Mouse (Mus musculus) c-Kit-positive CD71-positive TER-119-negative erythroid progenitor cells, embryonic 14.5 days (primary cell): ENCODE results near the gene Erc1.
"Not testable (repeated sequence)": the region's sequence is repeated elsewhere in the genome, so short reads cannot be mapped to it uniquely, and the experiment has no call there.

ENCODE experiments used
- DNase-seq: peaks from one replicate; pipeline ENCODE4 v3.0.0-alpha.2; 2013; ENCODE audit warnings: low read depth

Erc1 gene

DNA sequence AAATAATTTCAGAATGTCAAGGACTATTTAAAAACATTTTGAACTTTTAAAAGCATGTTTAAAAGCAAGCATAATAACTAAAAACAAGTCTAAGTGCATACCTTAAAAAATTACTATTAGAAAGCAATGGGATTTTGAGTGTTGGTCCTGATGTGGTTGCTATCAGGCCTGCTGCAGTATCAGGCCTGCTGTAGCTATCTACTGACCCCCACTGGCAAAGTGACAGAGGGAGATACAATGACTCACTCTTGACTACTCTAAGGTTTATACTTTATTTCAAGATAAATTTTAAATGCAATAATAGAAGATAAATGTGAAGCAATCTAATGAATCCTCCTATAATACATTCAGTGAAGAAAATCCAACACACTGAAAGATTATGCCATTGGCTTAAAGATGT is 138.4 kb downstream of the Erc1 start:
- no peak for DNase-seq

GRCm38 (mm10) chr6:119707911-119708310 is 140.1 kb downstream of the Erc1 start:
- no peak for DNase-seq

- no peak for DNase-seq
Measured at GRCm38 (mm10) chr6:119704899-119705298, 143.1 kb downstream of the Erc1 start.

- no peak for DNase-seq
Measured at GRCm38 (mm10) chr6:119692754-119693153, 155.2 kb downstream of the Erc1 start.

DNA sequence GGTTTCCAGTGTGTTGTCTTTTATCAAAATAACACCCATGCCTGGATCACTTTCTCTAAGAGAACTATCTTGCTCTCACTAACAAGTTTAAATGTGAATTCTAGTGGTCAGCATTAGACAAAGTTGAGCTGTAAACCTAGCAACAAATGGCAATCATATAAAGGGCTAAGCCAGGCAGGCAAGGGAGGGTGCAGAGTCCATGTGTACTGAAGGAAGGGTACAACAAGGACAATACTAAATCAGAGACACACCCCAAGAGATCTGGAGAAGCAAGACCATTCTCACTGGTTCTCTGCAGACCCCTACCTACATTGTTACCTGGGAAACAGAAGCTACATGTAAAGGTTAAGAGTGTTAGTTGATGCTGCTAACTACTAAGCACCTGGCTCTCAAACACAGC is 161.5 kb downstream of the Erc1 start:
- DNase-seq, result no peak

DNA sequence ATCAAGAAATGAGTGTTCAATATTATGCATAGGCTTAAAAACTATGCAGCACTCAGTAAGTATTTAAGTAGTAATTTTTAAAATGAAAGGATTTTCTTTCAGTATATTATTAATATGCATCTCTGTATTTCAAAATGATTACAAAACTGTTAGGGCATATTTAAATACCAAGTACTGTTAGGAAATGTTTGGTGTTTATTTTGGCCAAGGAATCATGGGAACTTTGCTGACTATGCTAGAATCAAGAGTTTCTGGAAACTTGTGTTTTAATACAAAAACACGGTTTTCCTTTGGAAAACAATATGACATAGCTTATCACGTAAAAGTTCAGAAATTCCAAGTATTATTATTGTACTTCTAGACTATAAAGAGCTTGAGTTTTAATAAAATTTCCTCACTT is 167.2 kb downstream of the Erc1 start:
- DNase-seq, result no peak

DNA sequence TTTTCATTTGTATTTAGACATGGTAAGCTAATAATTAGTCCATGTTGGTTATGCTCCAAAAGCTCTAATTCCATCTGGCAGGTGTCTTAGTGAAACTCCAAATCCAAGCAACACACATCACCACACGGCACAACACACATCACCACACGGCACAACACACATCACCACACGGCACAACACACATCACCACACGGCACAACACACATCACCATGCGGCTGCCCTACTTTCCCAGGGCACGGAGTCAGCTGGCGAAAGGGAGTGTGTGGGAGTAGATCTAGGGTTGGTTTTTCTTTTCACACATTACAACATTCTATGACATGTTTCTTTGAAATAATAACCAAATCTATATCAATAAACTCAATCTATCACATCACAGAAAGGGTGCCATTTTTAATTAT is 173.2 kb downstream of the Erc1 start:
- no peak for DNase-seq

DNA sequence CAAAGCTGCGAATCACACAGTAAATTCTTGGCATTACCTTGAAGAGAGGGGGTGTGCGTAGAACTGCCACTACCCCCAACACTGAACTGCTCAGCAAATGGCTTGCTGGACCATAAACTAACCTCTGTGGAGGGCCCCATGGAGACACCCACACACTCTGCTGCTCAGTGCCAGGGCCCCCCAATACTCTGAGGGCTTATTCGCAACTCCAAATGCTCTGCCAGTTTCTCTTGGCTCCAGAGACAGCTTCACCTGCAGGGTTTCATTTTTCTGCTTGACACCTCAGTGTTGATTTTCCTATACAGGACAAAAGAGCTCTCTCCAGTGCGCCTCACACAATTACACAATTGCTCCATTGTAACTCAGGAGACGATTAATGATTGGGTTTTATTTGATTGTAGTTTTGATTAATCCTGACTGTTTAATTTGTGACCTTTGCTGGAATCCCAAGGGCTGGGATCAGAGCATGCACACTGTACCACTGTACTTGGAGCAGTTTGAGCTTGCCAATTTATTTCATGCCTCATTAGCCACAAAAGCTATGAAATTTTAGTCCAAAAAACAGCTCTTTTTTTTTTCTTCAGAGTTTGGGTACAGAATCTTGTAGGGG is 173.7 kb downstream of the Erc1 start:
- DNase-seq, result no peak

DNA sequence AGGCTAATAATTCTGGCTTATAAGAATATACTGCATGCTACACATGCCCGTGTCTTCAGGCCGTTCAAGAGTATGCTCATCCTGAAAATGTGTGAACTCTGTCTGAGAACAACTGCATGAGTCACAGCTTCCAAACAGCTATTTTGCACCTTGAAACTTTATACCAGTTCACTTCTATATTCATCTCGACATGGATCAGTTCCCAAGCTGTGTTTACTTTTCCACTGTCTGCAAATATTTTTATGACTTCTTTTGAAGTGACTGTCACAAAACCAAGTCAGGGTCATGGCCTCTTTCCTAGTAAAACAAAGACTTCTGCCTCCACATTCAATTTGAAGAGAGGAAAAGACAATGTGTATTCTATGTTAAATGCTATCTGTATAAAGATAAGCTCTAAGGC is 178.2 kb downstream of the Erc1 start:
- DNase-seq, result no peak

- no peak for DNase-seq
Measured at GRCm38 (mm10) chr6:119662936-119663335, 185.0 kb downstream of the Erc1 start.

DNA sequence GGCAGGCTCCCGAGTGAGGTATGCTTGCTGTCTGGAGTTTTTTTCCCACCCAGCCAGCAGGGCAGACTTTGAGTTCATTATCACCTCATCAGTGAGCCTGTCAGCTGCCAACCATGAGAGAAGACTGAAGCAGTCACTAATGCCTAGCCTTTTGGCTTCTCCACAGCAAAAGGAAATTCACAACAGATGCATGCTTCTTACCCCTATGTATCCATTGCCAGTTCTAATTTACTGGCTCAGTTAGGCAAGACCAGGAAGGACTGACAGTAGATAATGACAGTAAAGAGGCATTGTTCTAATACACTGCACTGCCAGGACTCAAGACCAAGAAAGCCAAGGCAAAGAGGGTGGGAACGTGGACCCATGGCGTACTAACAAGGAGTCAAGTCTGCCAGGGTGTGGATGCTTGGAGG is 186.9 kb downstream of the Erc1 start:
- no peak for DNase-seq

GRCm38 (mm10) chr6:119658441-119658840 is 189.5 kb downstream of the Erc1 start:
- no peak for DNase-seq

DNA sequence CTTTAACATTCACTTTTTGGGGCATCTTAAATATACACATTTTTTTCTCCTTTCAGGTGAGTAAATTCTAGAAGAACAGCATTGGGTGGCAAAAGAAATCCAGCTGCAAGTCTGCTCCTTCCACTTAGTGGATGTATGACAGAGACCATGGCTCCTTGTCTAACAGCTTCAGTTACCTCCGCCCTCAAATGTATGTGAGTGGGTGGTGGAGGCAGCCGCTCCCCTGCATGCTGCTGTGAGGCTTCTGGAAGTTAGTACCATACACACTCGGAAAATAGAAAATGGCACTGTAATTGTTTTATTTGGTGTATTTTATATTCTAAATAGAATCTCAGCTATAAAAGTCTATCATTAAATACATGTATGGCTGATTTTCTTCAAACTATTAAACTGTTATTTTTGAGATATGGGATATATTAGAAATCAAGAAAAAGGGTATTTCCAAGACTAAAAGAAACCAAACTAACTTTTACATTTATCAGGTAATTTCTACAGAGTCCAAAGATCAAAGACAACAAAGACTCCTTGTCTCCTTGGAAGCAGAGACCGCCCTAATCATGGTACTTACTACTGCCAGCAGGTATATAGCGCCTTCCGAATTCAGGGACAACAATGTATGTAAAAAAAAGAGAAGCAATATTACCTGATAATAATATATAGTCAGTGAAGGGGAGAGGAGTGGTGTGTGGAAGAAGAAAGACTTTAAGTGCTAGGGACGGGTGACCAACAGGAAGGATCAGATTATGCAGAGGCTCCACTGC is 190.4 kb downstream of the Erc1 start:
- no peak for DNase-seq

DNA sequence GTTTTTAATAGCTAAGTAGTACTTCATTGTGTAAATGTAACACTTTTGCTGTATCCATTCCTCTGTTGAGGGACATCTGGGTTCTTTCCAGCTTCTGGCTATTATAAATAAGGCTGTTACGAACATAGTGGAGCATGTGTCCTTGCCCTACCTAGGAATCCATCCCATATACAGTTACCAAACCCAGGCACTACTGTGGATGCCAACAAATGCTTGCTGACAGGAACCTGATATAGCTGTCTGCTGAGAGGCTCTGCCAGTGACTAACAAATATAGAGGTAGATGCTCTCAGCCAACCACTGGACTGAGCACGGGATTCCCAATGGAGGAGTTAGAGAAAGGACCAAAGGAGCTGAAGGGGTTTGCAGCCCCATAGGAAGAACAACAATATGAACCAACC is 193.2 kb downstream of the Erc1 start:
- DNase-seq, result not testable (repeated sequence)

DNA sequence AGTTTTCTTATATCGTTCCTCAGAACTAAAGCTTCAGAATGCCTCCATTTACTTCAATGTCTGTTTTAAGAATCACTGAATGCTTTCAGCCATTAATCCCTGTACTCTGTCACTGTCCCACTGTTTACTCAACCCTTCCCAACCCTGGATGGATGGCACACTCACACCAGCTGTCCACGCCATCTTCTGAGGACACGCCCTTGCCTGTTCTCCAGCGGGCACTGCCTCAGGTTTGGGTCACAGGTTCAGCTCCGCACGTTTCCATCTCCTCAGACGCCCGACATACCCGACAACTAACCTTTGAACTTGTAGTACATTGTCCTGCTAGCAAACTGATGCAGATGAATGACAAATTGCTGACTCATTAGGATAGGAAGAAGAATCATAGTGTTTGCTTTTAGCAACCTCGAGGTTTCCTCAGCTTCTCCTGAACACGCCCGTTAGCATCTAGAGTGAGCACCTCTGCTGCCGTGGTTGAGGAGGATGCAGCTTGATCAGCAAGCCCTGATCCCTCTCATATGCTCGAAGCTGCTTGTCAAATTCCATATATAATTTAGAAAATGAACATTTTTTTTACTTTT is 204.0 kb downstream of the Erc1 start:
- no peak for DNase-seq

- no peak for DNase-seq
Measured at GRCm38 (mm10) chr6:119643178-119643728, 204.7 kb downstream of the Erc1 start.

DNA sequence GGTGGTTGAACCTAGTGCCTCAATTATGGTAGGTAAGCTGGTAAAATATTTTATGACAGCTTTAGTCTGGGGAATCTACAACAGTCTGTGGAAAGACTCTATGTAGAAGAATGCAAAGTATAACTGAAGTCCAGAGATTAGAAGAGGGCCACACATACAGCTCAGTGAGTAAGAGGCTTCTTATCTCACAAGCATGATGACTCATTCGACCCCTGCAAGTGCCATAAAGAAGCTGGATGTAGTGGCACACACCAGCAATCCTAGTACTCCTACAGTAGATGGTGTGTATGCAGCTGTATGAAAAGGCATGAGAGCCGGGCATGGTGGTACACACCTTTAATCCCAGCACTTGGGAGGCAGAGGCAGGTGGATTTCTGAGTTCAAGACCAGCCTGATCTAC is 205.2 kb downstream of the Erc1 start:
- DNase-seq, result no peak

DNA sequence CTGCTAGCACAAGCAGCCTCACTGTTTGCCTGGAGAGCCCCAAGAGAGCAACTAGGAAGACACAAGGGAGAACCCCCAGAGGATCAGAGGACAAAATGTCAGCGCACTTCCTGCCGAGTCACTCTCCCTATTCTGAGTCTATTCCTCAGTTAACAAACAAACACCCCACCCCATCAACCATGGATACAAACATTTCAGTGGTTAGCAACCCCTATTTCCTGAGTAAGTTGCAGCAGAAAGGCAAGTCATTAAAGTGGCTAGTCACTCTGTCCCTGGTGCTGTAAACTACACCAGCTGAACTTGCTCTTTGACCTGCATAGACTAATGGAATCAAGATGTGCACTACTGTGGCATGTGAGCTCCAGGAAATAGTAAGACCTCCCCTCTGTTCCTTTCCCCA is 212.3 kb downstream of the Erc1 start:
- no peak for DNase-seq

DNA sequence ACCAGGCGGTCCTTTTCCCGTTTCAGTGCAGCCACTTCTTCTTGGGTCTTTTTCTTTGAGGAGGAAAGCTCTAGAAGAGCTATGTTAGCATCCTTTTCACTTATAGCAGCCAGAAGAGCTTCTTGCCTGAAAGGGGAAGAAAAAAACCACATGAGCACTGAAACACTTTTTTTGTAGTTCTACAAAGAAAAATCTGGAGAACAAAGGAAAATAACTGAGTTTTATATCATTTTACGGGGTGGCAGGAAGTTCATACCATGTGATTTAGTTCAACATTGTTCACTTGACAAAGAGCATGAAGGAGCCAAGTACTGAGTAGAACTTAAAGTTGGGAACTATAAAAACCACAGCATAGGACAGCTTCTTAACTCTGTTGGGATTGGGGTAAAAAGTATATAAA is 217.3 kb downstream of the Erc1 start:
- no peak for DNase-seq

- DNase-seq, result no peak
Measured at GRCm38 (mm10) chr6:119601379-119601778, 246.6 kb downstream of the Erc1 start.

- DNase-seq, result no peak
Measured at GRCm38 (mm10) chr6:119595440-119595839, 252.5 kb downstream of the Erc1 start.

GRCm38 (mm10) chr6:119590872-119591271 is 257.1 kb downstream of the Erc1 start:
- no peak for DNase-seq

GRCm38 (mm10) chr6:119587897-119588296 is 260.1 kb downstream of the Erc1 start:
- no peak for DNase-seq
